Mouse (Mus musculus) adrenal gland, adult 2 months (tissue): ENCODE data around the gene Clip1. TPM values are rescaled to one million over a fixed set of nuclear protein-coding genes. Genes with fewer than 3 reads are reported as not detected.

Experiments used
- DNase-seq: peaks from one replicate; pipeline ENCODE4 v3.0.0; 2021
- polyA plus RNA-seq: library from polyadenylated mRNA; depleted of rRNA; stranded (reverse); fragments of >200 nt; gene quantifications from 2 replicates; pipeline ENCODE4 v1.2.3, GENCODE M21; 2012; rRNA removed
- total RNA-seq, 2 experiments: library from RNA; stranded (reverse); gene quantifications; 2 replicates each; pipeline ENCODE4 v1.2.3; 2021

Clip1 gene
- total and polyA plus RNA-seq, 3 experiments = 32.0 to 82.3 (median 82.3) TPM

- DNase-seq = peak; percentile 28
Observed at GRCm38 (mm10) chr5:123602174-123602573, 82.2 kb downstream of the Clip1 start.

GRCm38 (mm10) chr5:123599319-123599718 lies 85.1 kb downstream of the Clip1 start:
- no peak for DNase-seq

GRCm38 (mm10) chr5:123593622-123594280 lies 90.7 kb downstream of the Clip1 start:
- DNase-seq = no peak

- no peak for DNase-seq
Observed at GRCm38 (mm10) chr5:123580043-123580442, 104.4 kb downstream of the Clip1 start.

GRCm38 (mm10) chr5:123576696-123577095 lies 107.7 kb downstream of the Clip1 start:
- no peak for DNase-seq

GRCm38 (mm10) chr5:123573362-123573761 lies 111.1 kb downstream of the Clip1 start:
- DNase-seq = no peak

- DNase-seq = peak; percentile 97
Observed at GRCm38 (mm10) chr5:123572357-123573186, 111.8 kb downstream of the Clip1 start, which contains the start of gene Vps33a. TSS of gene Vps33a (minus strand) at chr5:123573038.

- no peak for DNase-seq
Observed at GRCm38 (mm10) chr5:123561128-123561527, 123.3 kb downstream of the Clip1 start.

GRCm38 (mm10) chr5:123559588-123559987 lies 124.8 kb downstream of the Clip1 start:
- no peak for DNase-seq

GRCm38 (mm10) chr5:123556451-123556850 lies 128.0 kb downstream of the Clip1 start:
- DNase-seq = peak; percentile 70

- no peak for DNase-seq
Observed at GRCm38 (mm10) chr5:123555693-123556092, 128.7 kb downstream of the Clip1 start.

GRCm38 (mm10) chr5:123533801-123534200 lies 150.6 kb downstream of the Clip1 start:
- DNase-seq = peak; percentile 58

- no peak for DNase-seq
Observed at GRCm38 (mm10) chr5:123530056-123530455, 154.4 kb downstream of the Clip1 start.

GRCm38 (mm10) chr5:123528641-123529040 lies 155.8 kb downstream of the Clip1 start:
- DNase-seq = peak; percentile 34

Other genes starting within 250 kb of the Clip1 start
- gene Lrrc43, start 195.3 kb downstream of the Clip1 start, total RNA-seq = not detected
- not detected in 2 replicates for gene Lrrc43, start 195.3 kb downstream of the Clip1 start, polyA plus RNA-seq
- gene Il31, start 195.1 kb downstream of the Clip1 start, total RNA-seq = not detected
- gene Il31, start 195.1 kb downstream of the Clip1 start, polyA plus RNA-seq = not detected in 2 replicates
- under 1 TPM in 1 of 2 experiments, not detected in 1; 0.93 TPM for gene B3gnt4, start 174.2 kb downstream of the Clip1 start, total RNA-seq
- gene B3gnt4, start 174.2 kb downstream of the Clip1 start, polyA plus RNA-seq = 0.18 and 0.56 TPM in 2 replicates
- 10 to 100 TPM; 75.9 to 96.1 TPM for gene Diablo, start 160.4 kb downstream of the Clip1 start, total RNA-seq
- gene Diablo, start 160.4 kb downstream of the Clip1 start, polyA plus RNA-seq = 64.6 and 87.2 TPM in 2 replicates
- 10 to 100 TPM in 1 of 2 experiments, 1 to 10 TPM in 1; 4.5 to 10.2 TPM for gene Gm49027, start 159.1 kb downstream of the Clip1 start, total RNA-seq
- gene Gm49027, start 159.1 kb downstream of the Clip1 start, polyA plus RNA-seq = 43.0 and 69.6 TPM in 2 replicates
- 10 to 100 TPM; 37.9 to 50.1 TPM for gene Vps33a, start 111.6 kb downstream of the Clip1 start, total RNA-seq
- gene Vps33a, start 111.6 kb downstream of the Clip1 start, polyA plus RNA-seq = 10.7 and 12.5 TPM in 2 replicates
- 10 to 100 TPM; 40.6 to 43.1 TPM for gene Zcchc8, start 36.5 kb upstream of the Clip1 start, total RNA-seq
- gene Zcchc8, start 36.5 kb upstream of the Clip1 start, polyA plus RNA-seq = 21.3 and 21.7 TPM in 2 replicates
- 10 to 100 TPM; 60.9 to 83.0 TPM for gene Rsrc2, start 64.8 kb upstream of the Clip1 start, total RNA-seq
- 5.0 and 5.2 TPM in 2 replicates for gene Rsrc2, start 64.8 kb upstream of the Clip1 start, polyA plus RNA-seq
- under 1 TPM; 0.38 to 0.61 TPM for gene Kntc1, start 65.1 kb upstream of the Clip1 start, total RNA-seq
- gene Kntc1, start 65.1 kb upstream of the Clip1 start, polyA plus RNA-seq = 0.30 and 0.90 TPM in 2 replicates
- gene Hcar2, start 180.9 kb upstream of the Clip1 start, total RNA-seq = 1 to 10 TPM; 2.1 to 7.9 TPM
- gene Hcar2, start 180.9 kb upstream of the Clip1 start, polyA plus RNA-seq = 2.8 and 8.9 TPM in 2 replicates
- gene Hcar1, start 195.4 kb upstream of the Clip1 start, total RNA-seq = 10 to 100 TPM in 1 of 2 experiments, 1 to 10 TPM in 1; 6.1 to 26.6 TPM
- gene Hcar1, start 195.4 kb upstream of the Clip1 start, polyA plus RNA-seq = 13.9 and 25.3 TPM in 2 replicates
- 10 to 100 TPM; 80.5 to 93.0 TPM for gene Denr, start 222.6 kb upstream of the Clip1 start, total RNA-seq
- gene Denr, start 222.6 kb upstream of the Clip1 start, polyA plus RNA-seq = 7.8 and 10.7 TPM in 2 replicates
- gene Gm43518, start 242.8 kb upstream of the Clip1 start, total RNA-seq = 1 to 10 TPM; 1.9 to 2.0 TPM
- gene Gm43518, start 242.8 kb upstream of the Clip1 start, polyA plus RNA-seq = not detected in 2 replicates
- 1 to 10 TPM; 2.4 to 5.7 TPM for gene Ccdc62, start 246.1 kb upstream of the Clip1 start, total RNA-seq
- gene Ccdc62, start 246.1 kb upstream of the Clip1 start, polyA plus RNA-seq = 2.4 and 3.2 TPM in 2 replicates